Mouse (Mus musculus): Measurements from ENCODE around the gene F2rl2. TPM values are rescaled to one million over a fixed set of nuclear protein-coding genes. Genes with fewer than 3 reads are reported as not detected.

F2rl2 gene
- polyA plus RNA-seq, 1 experiment from 2014 or later, result 2.9 TPM

GRCm38 (mm10) chr13:95747101-95747500, 50.4 kb downstream of the F2rl2 start:
- no peaks in the 10 kb centered on the region for H3K9me3 ChIP-seq (ENCODE audit: control insufficient read depth, low read length)
- H3K9ac ChIP-seq (ENCODE audit: low read length), result no peak overlapping the region
- no peaks in the 10 kb centered on the region for H3K4me1 ChIP-seq (ENCODE audit: control insufficient read depth, insufficient read depth, low read length)
- WGBS, result 90% methylated on average over 7 of the region's 7 CpGs
- DNase-seq (ENCODE audit: low spot score, missing footprints) (peak; percentile 77), ATAC-seq (ENCODE audit: low FRiP score) (no peak)
- H3K27ac ChIP-seq (ENCODE audit: low read depth, low read length), result no peak overlapping the region
- H3K4me2 ChIP-seq, result no peak overlapping the region
- no peaks in the 10 kb centered on the region for H3K27me3 ChIP-seq (ENCODE audit: control insufficient read depth, insufficient read depth, low read length)
- H3K36me3 ChIP-seq (ENCODE audit: control insufficient read depth, insufficient read depth, low read length), result no peaks in the 10 kb centered on the region
- no peak overlapping the region for H3K4me3 ChIP-seq (ENCODE audit: low read depth, low read length)

- Histone ChIP-seq H3K27me3 (ENCODE audit: control insufficient read depth, insufficient read depth, low read length) (no peaks in the 10 kb centered on the region), H3K4me3 (ENCODE audit: low read depth, low read length) (no peak overlapping the region), H3K9ac (ENCODE audit: low read length) (no peak overlapping the region), H3K27ac (ENCODE audit: low read depth, low read length) (no peak overlapping the region), H3K9me3 (ENCODE audit: control insufficient read depth, low read length) (no peaks in the 10 kb centered on the region), H3K36me3 (ENCODE audit: control insufficient read depth, insufficient read depth, low read length) (no peaks in the 10 kb centered on the region), H3K4me2 (no peak overlapping the region), H3K4me1 (ENCODE audit: control insufficient read depth, insufficient read depth, low read length) (no peaks in the 10 kb centered on the region)
- DNase-seq (ENCODE audit: low spot score, missing footprints) (peak; percentile 56), ATAC-seq (ENCODE audit: low FRiP score) (no peak)
- 89% methylated on average over 11 of the region's 11 CpGs for WGBS
Measured at GRCm38 (mm10) chr13:95747541-95747940, 50.9 kb downstream of the F2rl2 start.

Other genes with a start within 250 kb of the F2rl2 start
- not detected in 2 replicates for gene S100z, start 218.1 kb upstream of the F2rl2 start, polyA plus RNA-seq (2014; fragmentation: Nextera tagmentation; extraction: Ambion mirVana)
- 0.23 and 0.49 TPM in 2 replicates for gene F2rl1, start 171.6 kb upstream of the F2rl2 start, polyA plus RNA-seq (2014; fragmentation: Nextera tagmentation; extraction: Ambion mirVana)
- 129 and 143 TPM in 2 replicates for gene F2r, start 78.4 kb upstream of the F2rl2 start, polyA plus RNA-seq (2014; fragmentation: Nextera tagmentation; extraction: Ambion mirVana)
- 18.5 and 19.9 TPM in 2 replicates for gene Iqgap2, start 195.1 kb downstream of the F2rl2 start, polyA plus RNA-seq (2014; fragmentation: Nextera tagmentation; extraction: Ambion mirVana)

Measured in midbrain, embryonic 11.5 days (tissue).